Mouse (Mus musculus) intestine, embryonic 16.5 days (tissue): Measurements from ENCODE around the gene Map4k2. TPM values are rescaled to one million over a fixed set of nuclear protein-coding genes. Genes with fewer than 3 reads are reported as not detected.
"Not testable (repeated sequence)": the region's sequence is repeated elsewhere in the genome, so short reads cannot be mapped to it uniquely, and the experiment has no call there.

Experiments used
- ATAC-seq: fragments of 200-750 bp; cut with Nextera tagmentation; 2 replicates; pipeline ENCODE4 v1.8.0; 2017; ENCODE audit warnings: moderate TSS enrichment, moderate library complexity
- H3K27ac ChIP-seq: fragments of 300-500 bp; sonication (generic); 2 replicates; pipeline ENCODE4 v1.5.1; 2014; ENCODE audit warnings: mild to moderate bottlenecking, low read length
- H3K27me3 ChIP-seq: fragments of 300-500 bp; sonication (generic); replicated peaks from 2 replicates; pipeline ENCODE4 v1.6.1; 2014; ENCODE audit warnings: low read length, control low read depth, mixed read lengths; ENCODE audit not compliant: control insufficient read depth, insufficient read depth
- H3K36me3 ChIP-seq: fragments of 300-500 bp; sonication (generic); 2 replicates; pipeline ENCODE4 v1.6.1; 2014; ENCODE audit warnings: low read length, control low read depth; ENCODE audit not compliant: control insufficient read depth, insufficient read depth
- H3K4me1 ChIP-seq: fragments of 300-500 bp; sonication (generic); 2 replicates; pipeline ENCODE4 v1.6.1; 2014; ENCODE audit warnings: low read length, control low read depth, mixed read lengths; ENCODE audit not compliant: control insufficient read depth, insufficient read depth
- H3K4me2 ChIP-seq: fragments of 300-500 bp; sonication (generic); 2 replicates; pipeline ENCODE4 v1.6.1; 2014; ENCODE audit warnings: low read depth, low read length, control low read depth
- H3K4me3 ChIP-seq: fragments of 300-500 bp; sonication (generic); 2 replicates; pipeline ENCODE4 v1.5.1; 2014; ENCODE audit warnings: mild to moderate bottlenecking, low read length
- H3K9ac ChIP-seq: fragments of 300-500 bp; sonication (generic); 2 replicates; pipeline ENCODE4 v1.6.1; 2014; ENCODE audit warnings: low read depth, low read length
- H3K9me3 ChIP-seq: fragments of 300-500 bp; sonication (generic); 2 replicates; pipeline ENCODE4 v1.6.1; 2016; ENCODE audit warnings: low read length, control low read depth; ENCODE audit not compliant: control insufficient read depth
- WGBS: fragments of 180-500 bp; shearing (Covaris S2); extraction: QIAGEN DNeasy Blood & Tissue Kit; methylation state at CpG from one replicate; pipeline ENCODE4 v1.1.7; 2014; 5-methylcytosine and 5-hydroxymethylcytosine counted together
- polyA plus RNA-seq: library from polyadenylated mRNA; unstranded; fragments of >200 nt; fragmentation: Nextera tagmentation; extraction: Ambion mirVana; gene quantifications from 2 replicates; pipeline ENCODE4 v1.2.1, GENCODE M21; 2015

The Map4k2 gene
- polyA plus RNA-seq, 1 experiment from 2014 or later: 10.0 TPM

GRCm38 (mm10) chr19:6311783-6312182 lies 29.2 kb upstream of the Map4k2 start:
- not testable (repeated sequence) for H3K9ac ChIP-seq, H3K4me3 ChIP-seq, H3K9me3 ChIP-seq, ATAC-seq, H3K27me3 ChIP-seq, H3K4me1 ChIP-seq, H3K4me2 ChIP-seq, H3K27ac ChIP-seq
- H3K36me3 ChIP-seq: peaks cover 28% of the 10 kb centered on the region
- 89% methylated on average over 3 of the region's 3 CpGs for WGBS

- H3K9me3 ChIP-seq: no peaks in the 10 kb centered on the region
- no peak overlapping the region for H3K4me2 ChIP-seq
- peaks cover 44% of the 10 kb centered on the region for H3K36me3 ChIP-seq
- no peak overlapping the region for H3K27ac ChIP-seq
- 90% methylated on average over 8 of the region's 8 CpGs for WGBS
- no peak for ATAC-seq
- H3K9ac ChIP-seq: no peak overlapping the region
- H3K4me1 ChIP-seq: no peaks in the 10 kb centered on the region
- H3K27me3 ChIP-seq: no peaks in the 10 kb centered on the region
- H3K4me3 ChIP-seq: no peak overlapping the region
Measured at GRCm38 (mm10) chr19:6313796-6314195, 27.1 kb upstream of the Map4k2 start.

DNA sequence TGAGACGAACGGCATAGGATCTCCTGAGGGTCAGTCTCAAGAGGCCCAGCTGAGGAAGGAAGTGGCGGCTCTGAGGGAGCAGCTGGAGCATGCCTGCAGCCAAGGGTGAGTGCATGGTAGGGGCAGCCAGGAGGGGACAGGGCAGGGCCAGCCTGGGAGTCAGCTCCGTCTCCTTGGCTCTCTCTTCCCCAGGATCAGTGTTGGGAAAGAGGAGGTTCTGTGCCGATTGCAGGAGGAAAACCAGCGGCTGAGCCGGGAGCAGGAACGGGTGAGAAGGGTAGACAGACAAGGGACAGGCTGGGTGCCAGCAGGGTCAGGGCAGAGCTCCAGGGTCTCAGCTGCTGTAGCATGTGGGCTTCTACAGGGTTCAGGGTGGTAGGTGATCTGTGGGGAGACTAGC lies 26.4 kb upstream of the Map4k2 start:
- no peaks in the 10 kb centered on the region for H3K4me1 ChIP-seq
- no peak overlapping the region for H3K27ac ChIP-seq
- no peak overlapping the region for H3K9ac ChIP-seq
- no peaks in the 10 kb centered on the region for H3K9me3 ChIP-seq
- H3K4me2 ChIP-seq: no peak overlapping the region
- H3K36me3 ChIP-seq: peaks cover 44% of the 10 kb centered on the region
- no peak overlapping the region for H3K4me3 ChIP-seq
- 78% methylated on average over 8 of the region's 8 CpGs for WGBS
- no peak for ATAC-seq
- H3K27me3 ChIP-seq: no peaks in the 10 kb centered on the region

DNA sequence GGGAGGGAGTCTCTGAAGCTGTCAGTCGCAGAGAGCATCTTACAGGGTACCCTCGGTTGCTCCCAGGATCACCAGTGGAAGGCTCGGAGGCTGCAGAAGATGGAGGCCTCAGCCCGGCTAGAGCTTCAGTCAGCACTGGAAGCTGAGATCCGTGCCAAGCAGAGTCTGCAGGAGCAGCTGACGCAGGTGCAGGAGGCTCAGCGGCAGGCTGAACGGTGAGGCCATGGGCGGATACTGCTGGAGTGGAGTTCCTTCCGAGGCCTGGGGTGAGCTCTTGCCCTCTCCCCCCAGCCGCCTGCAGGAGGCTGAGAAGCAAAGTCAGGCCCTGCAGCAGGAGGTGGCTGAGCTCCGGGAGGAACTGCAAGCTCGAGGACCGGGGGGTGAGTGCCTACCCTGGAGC lies 25.4 kb upstream of the Map4k2 start:
- no peaks in the 10 kb centered on the region for H3K9me3 ChIP-seq
- ATAC-seq: no peak
- H3K4me1 ChIP-seq: no peaks in the 10 kb centered on the region
- no peak overlapping the region for H3K27ac ChIP-seq
- H3K27me3 ChIP-seq: no peaks in the 10 kb centered on the region
- WGBS: 74% methylated on average over 14 of the region's 14 CpGs
- no peak overlapping the region for H3K4me2 ChIP-seq
- peaks cover 43% of the 10 kb centered on the region for H3K36me3 ChIP-seq
- no peak overlapping the region for H3K4me3 ChIP-seq
- H3K9ac ChIP-seq: no peak overlapping the region

GRCm38 (mm10) chr19:6318145-6318544 lies 22.8 kb upstream of the Map4k2 start:
- 91% methylated on average over 12 of the region's 12 CpGs for WGBS
- Histone ChIP-seq H3K27ac (no peak overlapping the region), H3K9ac (no peak overlapping the region), H3K27me3 (no peaks in the 10 kb centered on the region), H3K4me1 (no peaks in the 10 kb centered on the region), H3K9me3 (no peaks in the 10 kb centered on the region), H3K36me3 (peaks cover 34% of the 10 kb centered on the region), H3K4me2 (no peak overlapping the region), H3K4me3 (no peak overlapping the region)
- ATAC-seq: no peak

- Histone ChIP-seq H3K27ac (no peak overlapping the region), H3K36me3 (peaks cover 20% of the 10 kb centered on the region; the same call in 1 of the 2 replicates), H3K27me3 (no peaks in the 10 kb centered on the region), H3K9ac (no peak overlapping the region), H3K9me3 (no peaks in the 10 kb centered on the region), H3K4me1 (no peaks in the 10 kb centered on the region), H3K4me3 (no peak overlapping the region), H3K4me2 (no peak overlapping the region)
- ATAC-seq: no peak
- WGBS: 66% methylated on average over 8 of the region's 8 CpGs
Measured at GRCm38 (mm10) chr19:6321358-6321757, 19.6 kb upstream of the Map4k2 start.

- no peak overlapping the region for H3K9ac ChIP-seq
- H3K4me2 ChIP-seq: no peak overlapping the region
- peak; percentile 75 for ATAC-seq
- H3K4me1 ChIP-seq: no peaks in the 10 kb centered on the region
- H3K9me3 ChIP-seq: no peaks in the 10 kb centered on the region
- no peak overlapping the region for H3K27ac ChIP-seq
- H3K4me3 ChIP-seq: no peak overlapping the region
- peaks cover 14% of the 10 kb centered on the region; the same call in 1 of the 2 replicates for H3K36me3 ChIP-seq
- H3K27me3 ChIP-seq: no peaks in the 10 kb centered on the region
- WGBS: 71% methylated on average over 33 of the region's 33 CpGs
Measured at GRCm38 (mm10) chr19:6321786-6322621, 18.9 kb upstream of the Map4k2 start.

DNA sequence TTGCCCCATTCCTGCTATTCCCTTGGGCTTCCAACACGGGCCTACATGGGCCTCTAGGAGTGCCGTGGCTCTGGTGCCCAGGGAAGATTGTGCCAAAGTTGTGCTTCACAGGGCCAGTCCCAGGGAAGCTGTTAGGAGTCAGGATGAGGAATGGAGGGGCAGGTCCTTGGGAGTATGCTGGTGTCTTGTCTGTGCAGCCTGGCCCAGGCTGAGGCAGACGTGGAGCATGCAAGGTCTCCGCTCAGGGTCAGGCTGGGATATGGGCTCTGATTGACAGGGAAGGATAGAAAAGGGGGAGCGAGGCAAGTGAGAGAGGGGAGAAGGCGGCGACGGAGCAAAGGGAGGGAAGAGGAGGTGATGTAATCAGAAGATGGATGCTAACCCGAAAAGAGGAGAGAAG lies 16.2 kb upstream of the Map4k2 start:
- Histone ChIP-seq H3K9me3 (no peaks in the 10 kb centered on the region), H3K4me2 (no peak overlapping the region), H3K27me3 (no peaks in the 10 kb centered on the region), H3K4me3 (no peak overlapping the region), H3K36me3 (no peaks in the 10 kb centered on the region; the same call in 1 of the 2 replicates), H3K4me1 (no peaks in the 10 kb centered on the region), H3K27ac (no peak overlapping the region), H3K9ac (no peak overlapping the region)
- ATAC-seq: no peak
- WGBS: 83% methylated on average over 9 of the region's 9 CpGs

- Histone ChIP-seq H3K4me2 (0 out of 2 replicates have a peak overlapping the region, but pooled peaks have one; percentile 42), H3K4me3 (no peak overlapping the region), H3K9me3 (no peaks in the 10 kb centered on the region), H3K36me3 (no peaks in the 10 kb centered on the region), H3K9ac (0 out of 2 replicates have a peak overlapping the region, but pooled peaks have one; percentile 36), H3K4me1 (peaks cover 16% of the 10 kb centered on the region), H3K27ac (no peak overlapping the region), H3K27me3 (no peaks in the 10 kb centered on the region)
- no peak for ATAC-seq
- WGBS: 59% methylated on average over 5 of the region's 5 CpGs
Measured at GRCm38 (mm10) chr19:6331178-6331577, 9.8 kb upstream of the Map4k2 start.
